Mouse (Mus musculus) mammary gland, adult 2 months (tissue): Measurements from ENCODE around the gene Caprin1. TPM values are rescaled to one million over a fixed set of nuclear protein-coding genes. Genes with fewer than 3 reads are reported as not detected.

Experiments
- polyA plus RNA-seq: library from polyadenylated mRNA; depleted of rRNA; stranded (reverse); fragments of >200 nt; gene quantifications from 2 replicates; pipeline ENCODE4 v1.2.3, GENCODE M21; 2012; ENCODE audit warnings: low replicate concordance; rRNA removed

Caprin1 gene
- polyA plus RNA-seq, result 128 and 155 TPM in 2 replicates

DNA sequence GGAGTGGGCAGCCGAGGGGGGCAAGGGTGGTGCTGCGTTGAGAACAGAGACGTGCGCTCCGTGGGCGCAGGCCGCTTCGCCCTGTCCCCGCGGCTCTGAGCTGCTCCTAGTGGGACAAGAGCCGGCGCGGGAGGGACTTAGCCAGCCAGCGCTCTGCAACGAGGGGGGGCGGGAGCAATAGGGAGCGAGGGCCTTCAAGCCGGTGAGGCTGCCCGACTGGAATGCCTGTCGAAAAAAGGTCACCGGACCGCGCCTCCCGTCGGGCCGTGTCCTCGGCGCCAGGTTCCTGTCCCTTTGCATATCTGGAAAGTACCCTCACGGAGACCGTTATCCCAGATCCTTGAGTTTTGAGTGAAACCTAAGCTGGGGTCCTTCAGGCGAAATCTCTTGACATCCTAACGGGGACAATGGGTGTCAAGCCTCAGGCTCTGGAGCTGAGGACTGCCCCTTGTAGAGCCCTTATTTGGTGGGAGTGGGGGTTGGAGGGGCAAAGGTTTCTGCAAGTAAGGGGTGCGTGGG lies at the start of gene Caprin1:
Gene Caprin1 (minus strand): TSS at position 159 of the 519 bp plus-strand sequence.

DNA sequence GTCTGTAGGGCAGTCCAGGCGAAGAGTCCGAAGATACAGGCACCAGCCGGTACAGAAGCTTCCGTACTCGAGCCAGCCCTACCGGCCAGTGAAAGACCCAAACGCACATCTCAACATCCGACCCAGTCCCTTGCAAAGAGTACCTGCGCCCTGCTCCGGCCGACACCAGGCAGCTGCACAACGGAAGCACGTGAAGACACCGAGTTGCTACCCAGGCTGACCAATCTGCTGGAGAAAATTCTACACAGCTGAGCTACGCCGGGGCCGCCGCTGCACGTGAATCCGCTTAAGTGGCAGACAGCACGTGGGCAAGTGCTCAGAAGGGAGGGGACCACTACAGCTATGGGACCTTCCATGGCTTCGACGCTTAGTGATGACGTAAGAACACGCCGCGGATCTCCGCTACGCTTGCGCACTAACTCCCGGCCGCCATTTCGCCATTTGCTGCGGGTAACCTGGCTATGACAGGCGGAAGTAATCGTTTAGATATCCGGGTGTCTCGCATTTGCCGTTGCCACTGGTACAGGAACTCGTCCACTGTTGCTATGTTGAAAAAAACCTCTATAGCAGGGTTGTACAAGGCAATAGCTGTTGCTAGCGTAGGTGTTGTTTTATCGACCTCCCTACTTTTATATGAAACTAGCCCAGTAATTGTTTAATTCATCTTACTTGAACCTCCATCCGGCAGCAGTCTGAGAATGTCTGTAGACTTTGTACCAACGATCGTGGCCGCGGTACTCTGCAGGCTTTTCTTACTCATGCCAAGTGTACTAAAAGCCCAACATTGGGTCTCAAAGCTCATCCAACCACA lies 36.3 kb downstream of the Caprin1 start, which contains the start of gene Nat10:
Gene Nat10 (minus strand): TSS at position 365 of the 811 bp plus-strand sequence.

Other genes starting within 250 kb of the Caprin1 start
- gene Abtb2, start 231.3 kb downstream of the Caprin1 start, polyA plus RNA-seq, result 10.4 and 15.1 TPM in 2 replicates
- gene Nat10, start 36.4 kb downstream of the Caprin1 start, polyA plus RNA-seq, result 49.9 and 58.7 TPM in 2 replicates
- gene Lmo2, start 160.3 kb upstream of the Caprin1 start, polyA plus RNA-seq, result 22.7 and 46.2 TPM in 2 replicates
- gene Fbxo3, start 230.1 kb upstream of the Caprin1 start, polyA plus RNA-seq, result 10.3 and 32.9 TPM in 2 replicates
- gene 4931422A03Rik, start 230.7 kb upstream of the Caprin1 start, polyA plus RNA-seq, result not detected in 2 replicates